Mouse (Mus musculus): ENCODE data around the gene Mgst2.

- TF ChIP-seq ZKSCAN1 (IDR thresholded peaks at IDR 0.05; ENCODE audit: borderline replicate concordance, low read depth, low read length) (no peak), POLR2A (IDR thresholded peaks at IDR 0.05; ENCODE audit: low read depth, low read length) (no peak), CTCF (conservative IDR thresholded peaks at IDR 0.05 in 1 of 2, IDR thresholded peaks at IDR 0.05 in 1 of 2; ENCODE audit: low read depth in 2 of 2, low read length in 2 of 2) (peak; percentile 88 to 95), HCFC1 (IDR thresholded peaks at IDR 0.05; ENCODE audit: low read depth, low read length) (no peak), MAX (IDR thresholded peaks at IDR 0.05; ENCODE audit: low read length) (peak; percentile 35; the same call in 1 of the 2 replicates), ELF1 (IDR thresholded peaks at IDR 0.05; ENCODE audit: low read depth, low read length) (no peak), USF1 (IDR thresholded peaks at IDR 0.05; ENCODE audit: low read depth, low read length) (no peak), EP300 (IDR thresholded peaks at IDR 0.05; ENCODE audit: low read length) (no peak), KAT2A (IDR thresholded peaks at IDR 0.05; ENCODE audit: insufficient replicate concordance, low read length) (no peak), MXI1 (IDR thresholded peaks at IDR 0.05; ENCODE audit: low read depth, low read length) (peak; percentile 38; the same call in 1 of the 2 replicates), E2F4 (IDR thresholded peaks at IDR 0.05; ENCODE audit: insufficient replicate concordance, low read depth, low read length) (no peak), MAZ (IDR thresholded peaks at IDR 0.05; ENCODE audit: low read depth, low read length) (peak; percentile 75), NRF1 (IDR thresholded peaks at IDR 0.05; ENCODE audit: low read depth, low read length) (peak; percentile 72), RAD21 (IDR thresholded peaks at IDR 0.05; ENCODE audit: low read depth, low read length) (peak; percentile 83)
Measured at GRCm38 (mm10) chr3:51648037-51648664, 12.0 kb upstream of the Mgst2 start.
